Mouse (Mus musculus) embryonic facial prominence, embryonic 14.5 days (tissue): ENCODE measurements around the gene Iqch. TPM values are rescaled to one million over a fixed set of nuclear protein-coding genes. Genes with fewer than 3 reads are reported as not detected.

Experiments used
- ATAC-seq: fragments of 200-750 bp; cut with Nextera tagmentation; 2 replicates; pipeline ENCODE4 v1.8.0; 2017; ENCODE audit warnings: low read depth, moderate number of reproducible peaks, moderate TSS enrichment
- DNase-seq: peaks from one replicate; pipeline ENCODE4 v3.0.0-alpha.2; 2015; ENCODE audit warnings: low spot score
- H3K27ac ChIP-seq: fragments of 300-500 bp; sonication (generic); replicated peaks from 2 replicates; pipeline ENCODE4 v1.5.1; 2014; ENCODE audit warnings: low read depth, mild to moderate bottlenecking, low read length, moderate library complexity
- H3K27me3 ChIP-seq: fragments of 300-500 bp; sonication (generic); replicated peaks from 2 replicates; pipeline ENCODE4 v1.6.1; 2014; ENCODE audit warnings: low read length; ENCODE audit not compliant: control insufficient read depth, insufficient read depth
- H3K36me3 ChIP-seq: fragments of 300-500 bp; sonication (generic); 2 replicates; pipeline ENCODE4 v1.6.1; 2014; ENCODE audit warnings: low read length, mixed read lengths; ENCODE audit not compliant: control insufficient read depth, insufficient read depth
- H3K4me1 ChIP-seq: fragments of 300-500 bp; sonication (generic); 2 replicates; pipeline ENCODE4 v1.6.1; 2014; ENCODE audit warnings: antibody characterized with exemption, low read length; ENCODE audit not compliant: control insufficient read depth, insufficient read depth
- H3K4me2 ChIP-seq: fragments of 300-500 bp; sonication (generic); 2 replicates; pipeline ENCODE4 v1.6.1; 2014; ENCODE audit warnings: low read depth, mild to moderate bottlenecking, low read length, moderate library complexity, mixed read lengths
- H3K4me3 ChIP-seq: fragments of 300-500 bp; sonication (generic); 2 replicates; pipeline ENCODE4 v1.5.1; 2014; ENCODE audit warnings: low read depth, mild to moderate bottlenecking, low read length
- H3K9ac ChIP-seq: fragments of 300-500 bp; sonication (generic); 2 replicates; pipeline ENCODE4 v1.6.1; 2014; ENCODE audit warnings: low read depth, mild to moderate bottlenecking, low read length, moderate library complexity, mixed read lengths
- H3K9me3 ChIP-seq: fragments of 300-500 bp; sonication (generic); 2 replicates; pipeline ENCODE4 v1.6.1; 2016; ENCODE audit warnings: low read length; ENCODE audit not compliant: control insufficient read depth
- WGBS: fragments of 180-500 bp; shearing (Covaris S2); extraction: QIAGEN DNeasy Blood & Tissue Kit; methylation state at CpG from one replicate; pipeline ENCODE4 v1.1.7; 2014; 5-methylcytosine and 5-hydroxymethylcytosine counted together
- polyA plus RNA-seq: library from polyadenylated mRNA; unstranded; fragments of >200 nt; fragmentation: Nextera tagmentation; extraction: Ambion mirVana; gene quantifications from 2 replicates; pipeline ENCODE4 v1.2.1, GENCODE M21; 2014

Iqch gene
- polyA plus RNA-seq, 1 experiment from 2014 or later: 0.22 TPM

DNA sequence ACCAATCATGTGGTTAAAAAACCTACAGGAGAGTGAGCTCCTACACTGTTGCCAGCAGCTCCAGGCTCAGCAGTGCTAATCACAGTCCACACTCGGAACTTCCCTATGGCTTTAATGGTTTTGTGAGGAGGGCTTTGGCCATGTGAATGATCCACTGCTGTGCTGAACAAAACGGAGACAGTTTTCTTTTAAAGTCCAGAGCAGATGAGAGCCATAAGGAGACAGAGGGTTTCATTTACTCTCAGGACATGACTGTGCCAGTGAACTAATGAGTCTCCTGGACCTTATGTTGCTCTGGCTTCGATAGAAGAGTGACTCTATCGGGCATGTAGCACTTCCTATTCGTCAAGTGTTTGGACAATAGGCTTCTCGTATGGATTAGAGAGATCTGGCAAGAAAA, 181.9 kb downstream of the Iqch start:
- Histone ChIP-seq H3K4me3 (no peak overlapping the region), H3K4me1 (no peaks in the 10 kb centered on the region), H3K36me3 (no peaks in the 10 kb centered on the region), H3K9me3 (no peaks in the 10 kb centered on the region), H3K4me2 (no peak overlapping the region), H3K27me3 (no peaks in the 10 kb centered on the region), H3K27ac (no peak overlapping the region), H3K9ac (no peak overlapping the region)
- ATAC-seq (no peak), DNase-seq (no peak)
- 46% methylated on average over 6 of the region's 6 CpGs for WGBS

DNA sequence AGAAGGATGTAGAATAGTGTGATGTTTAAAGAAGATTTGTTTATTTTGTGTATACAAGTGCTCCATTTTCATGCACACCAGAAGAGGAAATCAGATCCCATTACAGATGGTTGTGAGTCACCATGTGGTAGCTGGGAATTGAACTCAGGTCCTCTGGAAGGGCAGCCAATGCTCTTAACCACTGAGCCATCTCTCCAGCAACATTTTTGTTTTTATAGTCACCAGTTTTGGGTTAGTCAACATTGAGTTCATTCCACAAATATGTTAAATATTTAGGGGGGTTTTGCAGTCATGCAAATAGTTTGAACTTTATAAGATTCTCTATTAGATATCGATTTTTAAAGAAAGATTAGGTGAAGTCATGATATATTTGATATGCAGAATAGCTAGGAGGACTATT, 202.1 kb downstream of the Iqch start:
- ATAC-seq (no peak), DNase-seq (no peak)
- H3K9me3 ChIP-seq: no peaks in the 10 kb centered on the region
- no peaks in the 10 kb centered on the region for H3K36me3 ChIP-seq
- H3K4me1 ChIP-seq: no peaks in the 10 kb centered on the region; the same call in 1 of the 2 replicates
- no peak overlapping the region for H3K9ac ChIP-seq
- 71% methylated on average over 1 of the region's 1 CpGs for WGBS
- no peaks in the 10 kb centered on the region for H3K27me3 ChIP-seq
- H3K4me3 ChIP-seq: no peak overlapping the region
- no peak overlapping the region for H3K4me2 ChIP-seq
- no peak overlapping the region for H3K27ac ChIP-seq

DNA sequence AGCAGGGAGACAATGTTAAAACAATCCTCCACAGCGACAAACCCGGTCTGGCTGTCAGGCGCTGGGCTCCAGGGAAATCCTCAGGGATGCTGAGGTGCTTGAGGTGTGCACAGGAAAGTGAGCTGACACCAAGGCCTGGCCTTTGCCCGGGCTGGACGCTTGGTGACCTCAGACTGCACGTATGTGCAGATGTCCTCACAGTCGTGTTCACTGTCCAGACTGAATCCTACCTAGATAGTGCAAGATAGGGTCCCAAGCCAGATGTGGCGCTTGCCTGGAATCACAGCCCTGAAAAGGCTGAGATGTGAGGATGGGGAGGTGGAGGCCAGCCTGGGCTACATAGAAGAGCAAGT, 202.9 kb downstream of the Iqch start:
- peak overlapping the region; percentile 73 for H3K4me3 ChIP-seq
- H3K27ac ChIP-seq: no peak overlapping the region; the same call in 1 of the 2 replicates
- no peaks in the 10 kb centered on the region for H3K9me3 ChIP-seq
- peak overlapping the region; percentile 92 for H3K4me2 ChIP-seq
- no peaks in the 10 kb centered on the region for H3K27me3 ChIP-seq
- no peak; the same call in 1 of the 2 replicates for ATAC-seq
- no peaks in the 10 kb centered on the region for H3K36me3 ChIP-seq
- no peak for DNase-seq
- WGBS: 11% methylated on average over 8 of the region's 8 CpGs
- peak overlapping the region; percentile 88 for H3K9ac ChIP-seq
- H3K4me1 ChIP-seq: no peaks in the 10 kb centered on the region; the same call in 1 of the 2 replicates

DNA sequence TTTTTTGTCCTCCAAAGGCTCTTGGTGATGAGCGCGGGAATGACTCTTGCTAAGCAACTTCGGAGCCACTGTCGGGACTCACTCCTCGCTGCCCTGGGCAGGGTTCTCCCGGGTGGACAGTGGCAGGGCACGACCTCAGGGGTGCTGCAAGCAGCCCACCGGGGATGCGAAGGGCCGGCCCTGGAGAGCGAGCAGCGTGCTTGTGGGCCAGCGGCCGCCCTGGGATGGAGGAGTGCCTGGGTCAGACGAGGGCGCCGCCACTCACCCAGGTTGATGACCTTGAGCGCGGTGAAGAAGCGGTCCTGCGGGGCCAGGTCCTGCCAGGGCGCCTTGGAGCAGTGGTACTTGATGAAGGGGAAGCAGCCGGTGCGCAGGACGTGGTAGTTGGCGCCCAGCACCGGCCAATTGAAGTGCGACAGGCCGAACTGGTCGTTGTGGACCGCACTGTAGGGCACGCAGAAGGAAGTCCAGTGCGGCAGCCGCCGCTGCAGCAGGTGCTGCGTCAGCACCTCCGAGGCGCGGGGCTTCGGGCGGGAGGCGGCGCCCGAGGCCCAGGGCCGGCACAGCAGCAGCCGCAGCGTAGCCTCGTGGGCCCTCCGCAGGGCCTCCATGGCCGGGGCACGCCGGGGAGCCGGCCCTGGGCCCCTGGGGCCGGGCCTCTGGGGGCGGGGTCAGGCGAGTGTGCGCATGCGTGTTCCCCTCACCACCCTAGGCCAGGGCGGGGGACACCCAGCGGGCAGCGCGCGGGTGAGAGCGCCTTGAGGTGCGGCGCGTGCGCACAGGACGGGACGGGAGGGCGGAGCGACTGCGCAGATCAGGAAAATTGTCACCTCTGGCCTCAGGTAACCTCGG, 203.5 kb downstream of the Iqch start, which contains the start of gene 2300009A05Rik:
TSS of gene 2300009A05Rik (minus strand) at position 636 of the 852 bp plus-strand sequence.
- Histone ChIP-seq H3K9ac (peak within 1 kb of the TSS; percentile 88), H3K27ac (peak within 1 kb of the TSS; percentile 50; the same call in 1 of the 2 replicates), H3K27me3 (no peaks in the 10 kb centered on the region), H3K4me1 (no peaks in the 10 kb centered on the region; the same call in 1 of the 2 replicates), H3K36me3 (no peaks in the 10 kb centered on the region), H3K9me3 (no peaks in the 10 kb centered on the region), H3K4me2 (peak within 1 kb of the TSS; percentile 92), H3K4me3 (peak within 1 kb of the TSS; percentile 73)
- peak; percentile 94 for DNase-seq
- peak; percentile 98 for ATAC-seq
- under 1% methylated on average over 28 of the region's 74 CpGs for WGBS

DNA sequence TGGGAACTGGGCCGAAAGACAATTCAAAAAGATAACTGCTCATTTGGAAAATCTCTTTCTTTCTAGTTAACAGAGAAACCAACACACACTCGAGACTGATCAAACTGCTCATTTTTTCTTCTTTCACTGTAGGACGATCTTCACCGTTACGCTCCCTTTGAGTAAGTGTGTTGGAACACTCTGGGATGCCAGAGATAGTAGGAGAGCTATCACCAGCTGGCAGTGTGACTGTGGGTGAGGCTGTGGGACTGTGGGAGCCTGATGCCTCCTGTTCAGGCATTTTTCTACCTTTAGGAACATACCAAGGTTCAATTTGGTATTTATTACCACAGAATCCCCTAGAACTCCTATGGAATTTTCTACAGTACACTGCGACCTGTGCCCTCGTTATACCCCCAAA, 206.7 kb downstream of the Iqch start:
- Histone ChIP-seq H3K9ac (no peak overlapping the region), H3K4me3 (no peak overlapping the region), H3K4me2 (no peak overlapping the region), H3K27me3 (no peaks in the 10 kb centered on the region), H3K27ac (no peak overlapping the region), H3K9me3 (no peaks in the 10 kb centered on the region), H3K4me1 (no peaks in the 10 kb centered on the region; the same call in 1 of the 2 replicates), H3K36me3 (no peaks in the 10 kb centered on the region)
- no peak for ATAC-seq
- no peak for DNase-seq
- 78% methylated on average over 7 of the region's 7 CpGs for WGBS

DNA sequence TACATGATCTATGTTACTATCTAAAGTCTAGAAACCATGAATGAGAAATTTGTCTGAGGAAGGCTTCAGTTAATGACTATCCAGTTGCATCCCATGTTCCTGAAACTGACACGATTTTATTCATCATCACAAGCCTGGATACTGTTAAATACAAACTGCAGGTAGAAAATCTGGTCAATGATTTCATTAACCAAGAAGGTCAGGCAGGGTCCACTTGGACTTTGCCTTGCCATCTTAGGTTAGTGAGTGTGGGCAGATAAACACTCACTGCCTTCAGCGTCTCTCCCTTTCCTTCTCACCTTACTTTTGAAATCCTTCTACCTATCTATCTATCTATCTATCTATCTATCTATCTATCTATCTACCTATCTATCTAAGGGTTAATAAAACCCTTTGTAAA, 211.0 kb downstream of the Iqch start:
- H3K4me1 ChIP-seq: no peaks in the 10 kb centered on the region
- no peaks in the 10 kb centered on the region for H3K9me3 ChIP-seq
- H3K9ac ChIP-seq: no peak overlapping the region
- H3K27ac ChIP-seq: no peak overlapping the region
- no peaks in the 10 kb centered on the region for H3K27me3 ChIP-seq
- ATAC-seq (no peak), DNase-seq (no peak)
- H3K4me2 ChIP-seq: no peak overlapping the region
- WGBS: 78% methylated on average over 2 of the region's 2 CpGs
- no peaks in the 10 kb centered on the region for H3K36me3 ChIP-seq
- H3K4me3 ChIP-seq: no peak overlapping the region

DNA sequence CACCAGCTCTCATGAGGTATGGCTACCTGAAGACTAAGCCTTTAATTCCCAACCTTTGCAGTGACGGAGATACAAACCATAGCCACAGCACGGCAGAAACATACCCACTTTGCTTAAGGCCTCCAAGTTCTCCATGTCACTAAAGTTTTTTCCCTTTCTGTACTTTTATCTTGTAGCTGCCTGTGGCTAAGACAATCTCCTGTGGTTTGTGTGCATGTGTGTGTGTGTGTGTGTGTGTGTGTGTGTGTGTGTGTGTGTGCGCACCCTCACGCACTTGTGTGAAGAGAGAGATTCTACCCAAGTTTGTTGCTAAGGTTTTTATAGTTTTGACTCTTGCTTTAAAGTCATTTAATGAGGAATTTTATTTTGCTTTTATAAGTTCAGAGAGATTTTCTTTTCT, 219.5 kb downstream of the Iqch start:
- DNase-seq (no peak), ATAC-seq (no peak)
- 88% methylated on average over 4 of the region's 4 CpGs for WGBS
- no peak overlapping the region for H3K4me3 ChIP-seq
- H3K27me3 ChIP-seq: no peaks in the 10 kb centered on the region
- H3K36me3 ChIP-seq: no peaks in the 10 kb centered on the region
- no peaks in the 10 kb centered on the region for H3K9me3 ChIP-seq
- H3K4me2 ChIP-seq: no peak overlapping the region
- H3K9ac ChIP-seq: no peak overlapping the region
- H3K4me1 ChIP-seq: no peaks in the 10 kb centered on the region
- H3K27ac ChIP-seq: no peak overlapping the region

DNA sequence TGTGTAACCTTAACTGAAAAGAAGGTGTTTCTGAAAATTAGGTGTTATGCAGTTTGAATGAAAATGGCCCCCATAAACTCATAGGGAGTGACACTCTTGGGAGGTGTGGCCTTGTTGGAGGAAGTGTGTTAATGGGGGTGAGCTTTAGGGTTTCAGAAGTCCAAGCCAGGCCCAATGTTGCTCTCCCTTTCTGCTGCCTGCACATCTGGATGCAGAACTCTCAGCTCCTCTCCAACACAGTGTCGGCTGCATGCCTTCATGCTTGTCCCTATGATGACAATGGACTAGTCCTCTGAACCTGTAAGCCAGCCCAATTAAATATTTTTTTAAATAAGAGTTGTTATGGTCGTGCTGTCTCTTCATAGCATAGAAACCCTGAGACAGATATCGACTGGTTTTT, 222.0 kb downstream of the Iqch start:
- no peaks in the 10 kb centered on the region for H3K36me3 ChIP-seq
- no peak for ATAC-seq
- no peak overlapping the region for H3K9ac ChIP-seq
- H3K27me3 ChIP-seq: no peaks in the 10 kb centered on the region
- DNase-seq: no peak
- no peak overlapping the region for H3K4me3 ChIP-seq
- peaks cover 5% of the 10 kb centered on the region; the same call in 1 of the 2 replicates for H3K4me1 ChIP-seq
- no peaks in the 10 kb centered on the region for H3K9me3 ChIP-seq
- H3K4me2 ChIP-seq: no peak overlapping the region
- 85% methylated on average over 3 of the region's 3 CpGs for WGBS
- no peak overlapping the region for H3K27ac ChIP-seq

DNA sequence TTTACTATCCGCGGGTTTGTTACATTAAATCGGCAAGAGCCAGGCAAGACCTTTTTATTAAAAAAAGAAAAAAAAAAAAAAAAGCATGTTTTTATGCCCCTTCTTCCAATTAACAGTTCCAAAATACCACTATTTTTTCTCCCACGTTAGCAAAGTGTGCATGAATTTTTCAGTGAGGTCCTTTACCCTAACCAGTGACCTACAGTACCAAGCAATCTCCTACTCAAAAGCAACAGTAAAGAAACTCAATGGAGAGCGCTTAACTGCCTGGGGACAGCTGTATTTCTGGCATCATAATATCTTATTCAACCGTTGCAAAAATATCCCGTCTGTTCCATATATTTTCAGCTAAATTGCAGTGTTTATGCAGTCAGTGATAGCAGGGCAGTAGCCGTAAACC, 224.1 kb downstream of the Iqch start:
- 17% methylated on average over 8 of the region's 8 CpGs for WGBS
- no peaks in the 10 kb centered on the region for H3K9me3 ChIP-seq
- ATAC-seq: no peak
- no peak for DNase-seq
- peak overlapping the region; percentile 75 for H3K4me3 ChIP-seq
- H3K27ac ChIP-seq: peak overlapping the region; percentile 77; the same call in 1 of the 2 replicates
- H3K9ac ChIP-seq: peak overlapping the region; percentile 87
- H3K4me2 ChIP-seq: peak overlapping the region; percentile 72
- peaks cover 5% of the 10 kb centered on the region; the same call in 1 of the 2 replicates for H3K4me1 ChIP-seq
- peaks cover 18% of the 10 kb centered on the region for H3K36me3 ChIP-seq
- no peaks in the 10 kb centered on the region for H3K27me3 ChIP-seq
